In the genomic region with DNA sequence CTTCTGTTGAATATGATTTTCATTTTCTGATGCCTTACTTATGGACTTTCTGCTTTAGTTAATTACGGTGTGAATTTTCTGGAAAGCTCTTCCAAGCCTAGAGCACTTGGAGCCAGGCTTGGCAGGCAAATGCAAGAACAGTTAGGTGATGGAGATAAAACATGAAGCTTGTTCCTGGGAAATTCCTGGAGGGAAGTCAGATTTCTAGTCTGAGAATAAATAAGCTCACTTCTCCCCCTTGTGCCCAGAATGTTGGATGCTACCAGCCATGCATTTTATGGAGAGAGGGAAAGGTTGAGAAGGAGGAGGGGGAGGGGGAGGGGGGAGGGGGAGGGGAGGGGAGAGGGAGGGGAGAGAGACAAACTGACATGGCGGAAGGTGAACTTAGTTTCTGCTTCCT, we compare ENCODE assay signal across 15 mouse cellular contexts. TPM values are rescaled to one million over a fixed set of nuclear protein-coding genes. Genes with fewer than 3 reads are reported as not detected.
DNase-seq lines count a peak whose midpoint lies in the region; ATAC-seq lines count a peak whose summit lies in the region.
"Had no signal": no experiment of that assay in that cellular context is flagged by ENCODE, and none has a peak within 500 bp of the region (broad histone marks: within the 10 kb centered on the region; RNA-seq: fewer than 3 reads in every experiment).

No protein-coding gene starts in this region.

- WGBS in forebrain, embryonic 16.5 days: 80% methylated on average over 2 of the region's 2 CpGs
- WGBS in forebrain, embryonic 11.5 days: 95% methylated on average over 2 of the region's 2 CpGs
- WGBS in midbrain, embryonic 11.5 days: 90% methylated on average over 2 of the region's 2 CpGs
- 92% methylated on average over 2 of the region's 2 CpGs for WGBS in midbrain, embryonic 10.5 days

- no peak overlapping the region for H3K27ac ChIP-seq in forebrain, embryonic 16.5 days (ENCODE audit: low read length)
- no peak overlapping the region for H3K27ac ChIP-seq in forebrain, embryonic 11.5 days (ENCODE audit: low read depth, low read length)
- no peak overlapping the region for H3K27ac ChIP-seq in midbrain, embryonic 11.5 days (ENCODE audit: low read depth, low read length)
- no peak overlapping the region for H3K27ac ChIP-seq in midbrain, embryonic 10.5 days (replicated peaks)
- H3K27ac ChIP-seq: embryonic facial prominence, embryonic 15.5 days; hindbrain, embryonic 14.5 days; limb, embryonic 12.5 days had no signal

- H3K9me3 ChIP-seq in forebrain, embryonic 16.5 days (ENCODE audit: control insufficient read depth, low read length): no peaks in the 10 kb centered on the region
- no peaks in the 10 kb centered on the region for H3K9me3 ChIP-seq in forebrain, embryonic 11.5 days (ENCODE audit: control insufficient read depth, low read length)
- H3K9me3 ChIP-seq in midbrain, embryonic 11.5 days (ENCODE audit: control insufficient read depth, low read length): no peaks in the 10 kb centered on the region
- no peaks in the 10 kb centered on the region for H3K9me3 ChIP-seq in midbrain, embryonic 10.5 days (replicated peaks)
- H3K9me3 ChIP-seq: embryonic facial prominence, embryonic 15.5 days; limb, embryonic 12.5 days had no signal

- no peak overlapping the region for H3K4me2 ChIP-seq in forebrain, embryonic 16.5 days (ENCODE audit: low read length)
- no peak overlapping the region for H3K4me2 ChIP-seq in forebrain, embryonic 11.5 days (ENCODE audit: low read depth, low read length, severe bottlenecking)
- H3K4me2 ChIP-seq in midbrain, embryonic 11.5 days: no peak overlapping the region
- H3K4me2 ChIP-seq: embryonic facial prominence, embryonic 15.5 days; heart, embryonic 11.5 days; hindbrain, embryonic 14.5 days; limb, embryonic 12.5 days had no signal

- DNase-seq in forebrain, embryonic 11.5 days (ENCODE audit: low spot score): no peak
- DNase-seq in midbrain, embryonic 11.5 days (ENCODE audit: low spot score, missing footprints): peak; percentile 39
- no peak for DNase-seq in midbrain, embryonic 10.5 days (ENCODE audit: low spot score)
- DNase-seq in cerebellum, adult 11-12 months: peak; percentile 22
- peak; percentile 8 for DNase-seq in right cerebral cortex, postnatal 14 days
- no peak for DNase-seq in kidney, postnatal 25 days
- DNase-seq: kidney, postnatal 10 days; thymus, postnatal 36 days had no signal

- no peaks in the 10 kb centered on the region; the same call in 1 of the 2 replicates for H3K4me1 ChIP-seq in forebrain, embryonic 16.5 days (replicated peaks; ENCODE audit: control insufficient read depth, insufficient read depth, low read length)
- H3K4me1 ChIP-seq in forebrain, embryonic 11.5 days (replicated peaks; ENCODE audit: control insufficient read depth, insufficient read depth, low read length): no peaks in the 10 kb centered on the region
- no peaks in the 10 kb centered on the region for H3K4me1 ChIP-seq in midbrain, embryonic 11.5 days (ENCODE audit: control insufficient read depth, insufficient read depth, low read length)
- no peaks in the 10 kb centered on the region for H3K4me1 ChIP-seq in midbrain, embryonic 10.5 days
- H3K4me1 ChIP-seq: embryonic facial prominence, embryonic 15.5 days; limb, embryonic 12.5 days had no signal

- no peaks in the 10 kb centered on the region for H3K27me3 ChIP-seq in forebrain, embryonic 16.5 days (replicated peaks; ENCODE audit: control insufficient read depth, insufficient read depth, low read length)
- no peaks in the 10 kb centered on the region for H3K27me3 ChIP-seq in forebrain, embryonic 11.5 days (ENCODE audit: control insufficient read depth, insufficient read depth, low read length)
- no peaks in the 10 kb centered on the region for H3K27me3 ChIP-seq in midbrain, embryonic 11.5 days (ENCODE audit: control insufficient read depth, insufficient read depth, low read length)
- no peaks in the 10 kb centered on the region for H3K27me3 ChIP-seq in midbrain, embryonic 10.5 days (ENCODE audit: low read depth, poor library complexity, severe bottlenecking)
- H3K27me3 ChIP-seq: embryonic facial prominence, embryonic 15.5 days; limb, embryonic 12.5 days had no signal

- no peak overlapping the region for H3K9ac ChIP-seq in forebrain, embryonic 16.5 days (replicated peaks; ENCODE audit: low read depth, low read length)
- H3K9ac ChIP-seq in forebrain, embryonic 11.5 days (ENCODE audit: low read length): no peak overlapping the region
- no peak overlapping the region for H3K9ac ChIP-seq in midbrain, embryonic 11.5 days (ENCODE audit: low read length)
- H3K9ac ChIP-seq: embryonic facial prominence, embryonic 15.5 days; hindbrain, embryonic 14.5 days; limb, embryonic 12.5 days had no signal

- H3K36me3 ChIP-seq in forebrain, embryonic 16.5 days (ENCODE audit: control insufficient read depth, insufficient read depth): no peaks in the 10 kb centered on the region
- H3K36me3 ChIP-seq in forebrain, embryonic 11.5 days (ENCODE audit: control insufficient read depth, insufficient read depth, low read length): no peaks in the 10 kb centered on the region
- no peaks in the 10 kb centered on the region for H3K36me3 ChIP-seq in midbrain, embryonic 11.5 days (ENCODE audit: control insufficient read depth, insufficient read depth, low read length)
- H3K36me3 ChIP-seq in midbrain, embryonic 10.5 days: no peaks in the 10 kb centered on the region
- H3K36me3 ChIP-seq: embryonic facial prominence, embryonic 15.5 days; limb, embryonic 12.5 days had no signal

- ATAC-seq in forebrain, embryonic 16.5 days: peak; percentile 57
- ATAC-seq in forebrain, embryonic 11.5 days (replicated peaks; ENCODE audit: low FRiP score): no peak
- ATAC-seq in midbrain, embryonic 11.5 days (ENCODE audit: low FRiP score): no peak
- ATAC-seq in inflammation-experienced regulatory T-cells, adult 6 months: no peak
- ATAC-seq: lung, postnatal 0 days had no signal

- no peak overlapping the region for H3K4me3 ChIP-seq in forebrain, embryonic 16.5 days (replicated peaks; ENCODE audit: low read length)
- H3K4me3 ChIP-seq in forebrain, embryonic 11.5 days (ENCODE audit: low read depth, low read length): no peak overlapping the region
- no peak overlapping the region for H3K4me3 ChIP-seq in midbrain, embryonic 11.5 days (ENCODE audit: low read depth, low read length)
- H3K4me3 ChIP-seq in midbrain, embryonic 10.5 days: no peak overlapping the region
- H3K4me3 ChIP-seq: embryonic facial prominence, embryonic 15.5 days; limb, embryonic 12.5 days had no signal

RNA-seq across cellular contexts. Expression of a gene that starts 17.8 kb away (rescaled TPM):
- polyA plus RNA-seq in forebrain, embryonic 16.5 days (2015; fragmentation: Nextera tagmentation; extraction: Ambion mirVana): 14.0 and 19.5 TPM in 2 replicates
- 2.1 and 2.8 TPM in 2 replicates for polyA plus RNA-seq in forebrain, embryonic 11.5 days (2014; fragmentation: Nextera tagmentation; extraction: Ambion mirVana)
- 2.6 and 3.0 TPM in 2 replicates for polyA plus RNA-seq in midbrain, embryonic 11.5 days (2014; fragmentation: Nextera tagmentation; extraction: Ambion mirVana)
- 1.3 and 1.5 TPM in 2 replicates for polyA plus RNA-seq in midbrain, embryonic 10.5 days (2016; fragmentation: Nextera tagmentation; extraction: Ambion mirVana)
- not detected for polyA plus RNA-seq in inflammation-experienced regulatory T-cells, adult 6 months (2017; shearing (Covaris generic))

Comparison
In these comparisons a context has a peak if more than half of its experiments do, and no peak if none do; other contexts are left out.
1. DNase-seq: peak in midbrain, embryonic 11.5 days (single experiment), cerebellum, adult 11-12 months (single experiment) and right cerebral cortex, postnatal 14 days (single experiment); none in forebrain, embryonic 11.5 days (single experiment), midbrain, embryonic 10.5 days (single experiment) and kidney, postnatal 25 days (0 of 2).